Mouse (Mus musculus) liver, postnatal 0 days (tissue): Measurements from ENCODE around the gene Trmt10a.

Source experiments
- CTCF ChIP-seq: sonication (generic); IDR thresholded peaks from 2 replicates; pipeline ENCODE4 v1.5.1; 2016; ENCODE audit warnings: antibody characterized with exemption, low read depth
- EP300 ChIP-seq: IDR thresholded peaks from 2 replicates; pipeline ENCODE4 v1.6.1; 2016; ENCODE audit warnings: antibody characterized with exemption, low read depth, mild to moderate bottlenecking

DNA sequence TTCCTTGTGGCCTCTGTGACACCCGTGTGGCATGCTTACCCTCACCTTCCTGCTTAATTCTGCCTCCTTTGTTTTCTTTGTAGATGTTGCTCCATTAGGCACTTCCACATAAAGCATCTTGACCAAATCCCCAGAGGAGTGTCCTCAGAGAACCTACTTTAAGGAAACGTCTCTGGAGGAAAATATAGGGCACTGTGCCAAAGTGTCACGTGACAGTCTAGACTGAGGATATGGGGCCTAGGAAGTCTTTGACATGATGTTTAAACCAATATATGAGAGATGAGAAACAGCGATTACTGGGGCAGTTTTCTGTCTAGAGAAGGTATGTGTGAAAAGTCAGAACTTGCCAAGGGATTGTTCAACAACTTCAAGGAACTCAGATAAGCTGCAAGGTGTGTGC is 42.0 kb downstream of the Trmt10a start:
- TF ChIP-seq CTCF, result no peak
- TF ChIP-seq EP300, result no peak
